11 mouse cellular contexts compared by ENCODE assay signal in the genomic region with DNA sequence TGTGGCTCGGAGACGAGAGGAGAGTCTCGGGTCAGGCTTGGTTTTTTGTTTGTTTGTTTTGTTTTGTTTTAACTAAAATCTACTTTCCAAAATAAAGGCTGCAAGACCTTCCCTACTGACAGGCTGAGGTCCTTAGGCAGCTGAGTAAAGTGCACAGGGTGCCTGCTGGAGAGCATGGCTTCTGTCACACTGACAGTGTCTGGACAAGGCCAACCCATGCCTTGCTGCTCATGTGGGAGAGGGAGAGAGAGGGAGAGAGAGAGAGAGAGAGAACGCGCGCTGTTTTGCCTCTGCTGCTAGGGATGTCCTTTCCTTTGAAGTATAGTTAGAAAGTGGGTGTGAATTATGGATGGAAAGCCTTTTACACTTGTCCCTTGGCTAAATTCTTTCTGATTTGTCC.
"Had no signal": no experiment of that assay in that cellular context is flagged by ENCODE, and none has a peak within 500 bp of the region (broad histone marks: within the 10 kb centered on the region; RNA-seq: fewer than 3 reads in every experiment).

No protein-coding gene starts in this region.

- H3K4me2 ChIP-seq: liver, embryonic 13.5 days; midbrain, embryonic 11.5 days had no signal

- H3K9me3 ChIP-seq: liver, embryonic 13.5 days had no signal

- H3K9ac ChIP-seq: liver, embryonic 13.5 days had no signal

- H3K4me3 ChIP-seq: left cerebral cortex, adult 2 months; liver, embryonic 13.5 days had no signal

- DNase-seq: kidney, postnatal 36 days; layer of hippocampus, postnatal 36 days; liver, embryonic 13.5 days; lung, adult 2 months; lung, postnatal 14 days; lung, postnatal 4 days; midbrain, embryonic 14.5 days; thymus, adult 18-20 months; thymus, postnatal 36 days had no signal

- H3K27ac ChIP-seq: left cerebral cortex, adult 2 months; liver, embryonic 13.5 days had no signal

- H3K27me3 ChIP-seq: liver, embryonic 13.5 days had no signal
